Mouse (Mus musculus): ENCODE data around the gene Gm45713. TPM values are rescaled to one million over a fixed set of nuclear protein-coding genes. Genes with fewer than 3 reads are reported as not detected.
"Not testable (repeated sequence)": the region's sequence is repeated elsewhere in the genome, so short reads cannot be mapped to it uniquely, and the experiment has no call there.

The Gm45713 gene
- polyA plus RNA-seq, 1 experiment from 2014 or later, result not detected

GRCm38 (mm10) chr7:45175929-45176328 is 39.9 kb upstream of the Gm45713 start:
- 0 out of 2 replicates have a peak, but pooled peaks have one; percentile 10 for ATAC-seq
- peak overlapping the region; percentile 39 for H3K4me2 ChIP-seq (ENCODE audit: low read length)
- H3K9ac ChIP-seq (replicated peaks; ENCODE audit: low read depth, low read length), result no peak overlapping the region
- 0 out of 2 replicates have a peak, but pooled peaks cover 2% of the 10 kb centered on the region for H3K36me3 ChIP-seq (ENCODE audit: control insufficient read depth, insufficient read depth)
- under 1% methylated on average over 23 of the region's 23 CpGs for WGBS
- no peak overlapping the region for H3K4me3 ChIP-seq (replicated peaks; ENCODE audit: low read length)
- peaks cover 9% of the 10 kb centered on the region for H3K4me1 ChIP-seq (replicated peaks; ENCODE audit: control insufficient read depth, insufficient read depth, low read length)
- H3K9me3 ChIP-seq (ENCODE audit: control insufficient read depth, low read length), result no peaks in the 10 kb centered on the region
- peaks cover 71% of the 10 kb centered on the region for H3K27me3 ChIP-seq (replicated peaks; ENCODE audit: control insufficient read depth, insufficient read depth, low read length)
- H3K27ac ChIP-seq (ENCODE audit: low read length), result no peak overlapping the region

DNA sequence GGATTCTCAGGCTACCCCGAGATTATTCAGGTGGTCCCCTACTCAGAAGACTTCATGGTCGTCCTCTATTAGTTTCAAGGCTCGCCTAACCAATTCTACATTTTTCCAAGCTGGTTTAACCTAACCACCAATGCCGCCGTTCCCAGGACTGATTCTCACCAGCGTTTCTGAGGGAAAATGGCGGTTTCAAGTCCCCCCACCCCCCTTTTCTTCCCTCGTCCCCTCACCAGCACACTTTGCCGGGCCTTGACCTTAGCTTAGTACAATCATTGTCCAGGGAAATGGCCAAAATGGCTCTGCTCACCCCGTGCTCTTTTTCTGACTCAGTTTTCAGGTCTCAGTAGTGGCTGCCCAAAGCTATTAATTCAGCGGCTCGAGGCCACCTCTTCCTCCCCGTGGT is 39.4 kb upstream of the Gm45713 start:
- Histone ChIP-seq H3K4me2 (ENCODE audit: low read length) (no peak overlapping the region), H3K9me3 (ENCODE audit: control insufficient read depth, low read length) (no peaks in the 10 kb centered on the region), H3K27me3 (replicated peaks; ENCODE audit: control insufficient read depth, insufficient read depth, low read length) (peaks cover 66% of the 10 kb centered on the region), H3K9ac (replicated peaks; ENCODE audit: low read depth, low read length) (no peak overlapping the region), H3K4me3 (replicated peaks; ENCODE audit: low read length) (no peak overlapping the region), H3K4me1 (replicated peaks; ENCODE audit: control insufficient read depth, insufficient read depth, low read length) (peaks cover 9% of the 10 kb centered on the region), H3K36me3 (ENCODE audit: control insufficient read depth, insufficient read depth) (0 out of 2 replicates have a peak, but pooled peaks cover 2% of the 10 kb centered on the region), H3K27ac (ENCODE audit: low read length) (no peak overlapping the region)
- 4% methylated on average over 13 of the region's 13 CpGs for WGBS
- no peak for ATAC-seq

DNA sequence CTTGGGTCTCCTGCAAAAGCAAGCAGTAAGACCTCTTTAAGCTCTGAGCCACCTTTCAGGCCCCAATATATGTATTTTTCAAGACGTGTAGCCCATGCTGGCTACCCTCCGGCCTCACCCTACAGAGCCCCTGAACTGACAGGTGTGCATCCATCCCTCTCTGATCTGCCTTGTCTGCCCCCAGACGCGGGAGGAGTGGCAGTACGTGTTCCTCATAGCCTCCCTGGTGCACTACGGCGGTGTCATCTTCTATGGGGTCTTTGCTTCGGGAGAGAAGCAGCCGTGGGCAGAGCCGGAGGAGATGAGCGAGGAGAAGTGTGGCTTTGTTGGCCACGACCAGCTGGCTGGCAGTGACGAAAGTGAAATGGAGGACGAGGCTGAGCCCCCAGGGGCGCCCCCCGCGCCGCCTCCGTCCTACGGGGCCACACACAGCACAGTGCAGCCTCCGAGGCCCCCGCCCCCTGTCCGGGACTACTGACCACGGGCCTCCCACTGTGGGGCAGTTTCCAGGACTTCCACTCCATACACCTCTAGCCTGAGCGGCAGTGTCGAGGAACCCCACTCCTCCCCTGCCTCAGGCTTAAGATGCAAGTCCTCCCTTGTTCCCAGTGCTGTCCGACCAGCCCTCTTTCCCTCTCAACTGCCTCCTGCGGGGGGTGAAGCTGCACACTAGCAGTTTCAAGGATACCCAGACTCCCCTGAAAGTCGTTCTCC is 38.7 kb upstream of the Gm45713 start:
- no peak for ATAC-seq
- H3K9ac ChIP-seq (replicated peaks; ENCODE audit: low read depth, low read length), result no peak overlapping the region
- H3K9me3 ChIP-seq (ENCODE audit: control insufficient read depth, low read length), result no peaks in the 10 kb centered on the region
- H3K4me1 ChIP-seq (replicated peaks; ENCODE audit: control insufficient read depth, insufficient read depth, low read length), result peaks cover 9% of the 10 kb centered on the region
- no peak overlapping the region for H3K4me3 ChIP-seq (replicated peaks; ENCODE audit: low read length)
- peaks cover 62% of the 10 kb centered on the region for H3K27me3 ChIP-seq (replicated peaks; ENCODE audit: control insufficient read depth, insufficient read depth, low read length)
- 4% methylated on average over 27 of the region's 29 CpGs for WGBS
- 0 out of 2 replicates have a peak, but pooled peaks cover 2% of the 10 kb centered on the region for H3K36me3 ChIP-seq (ENCODE audit: control insufficient read depth, insufficient read depth)
- no peak overlapping the region for H3K27ac ChIP-seq (ENCODE audit: low read length)
- H3K4me2 ChIP-seq (ENCODE audit: low read length), result no peak overlapping the region

GRCm38 (mm10) chr7:45173772-45174171 is 37.7 kb upstream of the Gm45713 start:
- WGBS, result 65% methylated on average over 1 of the region's 1 CpGs
- H3K27ac ChIP-seq (ENCODE audit: low read length); ATAC-seq; H3K36me3 ChIP-seq (ENCODE audit: control insufficient read depth, insufficient read depth); H3K4me3 ChIP-seq (replicated peaks; ENCODE audit: low read length); H3K9me3 ChIP-seq (ENCODE audit: control insufficient read depth, low read length); H3K9ac ChIP-seq (replicated peaks; ENCODE audit: low read depth, low read length); H3K4me2 ChIP-seq (ENCODE audit: low read length): not testable (repeated sequence)
- H3K4me1 ChIP-seq (replicated peaks; ENCODE audit: control insufficient read depth, insufficient read depth, low read length), result peaks cover 12% of the 10 kb centered on the region
- peaks cover 61% of the 10 kb centered on the region for H3K27me3 ChIP-seq (replicated peaks; ENCODE audit: control insufficient read depth, insufficient read depth, low read length)

- Histone ChIP-seq H3K4me3 (replicated peaks; ENCODE audit: low read length) (no peak overlapping the region), H3K4me1 (replicated peaks; ENCODE audit: control insufficient read depth, insufficient read depth, low read length) (peaks cover 20% of the 10 kb centered on the region), H3K36me3 (ENCODE audit: control insufficient read depth, insufficient read depth) (0 out of 2 replicates have a peak, but pooled peaks cover 2% of the 10 kb centered on the region), H3K4me2 (ENCODE audit: low read length) (no peak overlapping the region), H3K9me3 (ENCODE audit: control insufficient read depth, low read length) (no peaks in the 10 kb centered on the region), H3K27me3 (replicated peaks; ENCODE audit: control insufficient read depth, insufficient read depth, low read length) (peaks cover 60% of the 10 kb centered on the region), H3K27ac (ENCODE audit: low read length) (no peak overlapping the region), H3K9ac (replicated peaks; ENCODE audit: low read depth, low read length) (no peak overlapping the region)
- 57% methylated on average over 7 of the region's 7 CpGs for WGBS
- no peak for ATAC-seq
Measured at GRCm38 (mm10) chr7:45172974-45173373, 36.9 kb upstream of the Gm45713 start.

GRCm38 (mm10) chr7:45169495-45169894 is 33.5 kb upstream of the Gm45713 start:
- Histone ChIP-seq H3K27me3 (replicated peaks; ENCODE audit: control insufficient read depth, insufficient read depth, low read length) (peaks cover 57% of the 10 kb centered on the region), H3K4me2 (ENCODE audit: low read length) (no peak overlapping the region), H3K4me3 (replicated peaks; ENCODE audit: low read length) (no peak overlapping the region), H3K36me3 (ENCODE audit: control insufficient read depth, insufficient read depth) (0 out of 2 replicates have a peak, but pooled peaks cover 2% of the 10 kb centered on the region), H3K9ac (replicated peaks; ENCODE audit: low read depth, low read length) (no peak overlapping the region), H3K9me3 (ENCODE audit: control insufficient read depth, low read length) (no peaks in the 10 kb centered on the region), H3K27ac (ENCODE audit: low read length) (no peak overlapping the region), H3K4me1 (replicated peaks; ENCODE audit: control insufficient read depth, insufficient read depth, low read length) (peaks cover 31% of the 10 kb centered on the region)
- WGBS, result 92% methylated on average over 3 of the region's 3 CpGs
- ATAC-seq, result no peak

DNA sequence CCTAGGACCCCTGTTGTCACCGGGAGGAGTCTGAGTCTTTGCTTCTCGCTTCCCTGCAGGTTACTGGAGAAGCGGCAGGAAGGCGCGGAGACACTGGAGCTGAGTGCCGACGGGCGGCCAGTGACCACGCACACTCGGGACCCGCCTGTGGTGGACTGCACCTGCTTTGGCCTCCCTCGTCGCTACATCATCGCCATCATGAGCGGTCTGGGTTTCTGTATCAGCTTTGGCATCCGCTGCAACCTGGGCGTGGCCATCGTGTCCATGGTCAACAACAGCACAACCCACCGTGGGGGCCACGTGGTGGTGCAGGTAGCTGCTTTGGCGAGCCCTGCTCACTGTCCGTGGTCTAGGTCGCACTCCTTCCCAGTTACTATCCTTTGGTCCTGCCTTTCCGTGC is 32.6 kb upstream of the Gm45713 start:
- no peak for ATAC-seq

DNA sequence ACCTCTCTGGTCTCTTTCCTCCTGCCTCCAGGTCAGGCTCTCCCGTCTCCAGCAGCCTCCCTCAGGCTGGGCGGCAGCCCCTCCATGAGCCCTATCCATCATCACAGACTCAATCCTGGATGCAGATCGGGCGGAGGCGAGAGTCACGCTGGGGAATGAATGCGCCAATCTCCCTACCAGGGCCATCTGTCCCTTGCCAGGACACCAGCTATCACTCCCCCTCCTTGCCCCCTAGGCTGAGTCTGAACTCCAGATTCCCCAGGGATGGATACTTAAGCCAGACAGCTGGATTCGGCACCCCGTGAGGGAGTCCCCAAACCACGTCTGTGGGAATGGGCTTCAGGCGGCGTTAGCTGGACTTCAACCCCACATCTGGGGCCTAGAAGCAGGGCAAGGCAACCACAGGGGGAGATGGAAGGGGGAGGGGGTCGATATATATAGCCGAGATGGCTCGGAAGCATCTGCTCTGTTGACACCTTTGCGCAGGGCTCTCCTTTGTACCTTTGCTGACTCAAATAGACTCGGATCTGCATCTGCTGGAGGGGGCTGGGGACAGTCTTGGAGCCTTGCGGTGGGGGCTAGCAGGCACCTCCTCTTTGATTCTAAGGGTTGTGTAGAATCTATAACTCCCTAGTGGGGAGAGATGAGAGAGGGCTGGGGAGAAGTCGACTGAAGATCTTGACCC is 31.9 kb upstream of the Gm45713 start:
- peak overlapping the region; percentile 30 for H3K9ac ChIP-seq (replicated peaks; ENCODE audit: low read depth, low read length)
- whole genome bisulfite sequencing, result 1% methylated on average over 19 of the region's 19 CpGs
- no peak; the same call in 1 of the 2 replicates for ATAC-seq

More for the DNA sequence above, 32.6 kb upstream of the Gm45713 start:
- peaks cover 56% of the 10 kb centered on the region for H3K27me3 ChIP-seq (replicated peaks; ENCODE audit: control insufficient read depth, insufficient read depth, low read length)
- no peak overlapping the region for H3K27ac ChIP-seq (ENCODE audit: low read length)
- no peaks in the 10 kb centered on the region for H3K9me3 ChIP-seq (ENCODE audit: control insufficient read depth, low read length)
- H3K4me3 ChIP-seq (replicated peaks; ENCODE audit: low read length), result no peak overlapping the region; the same call in 1 of the 2 replicates
- 0 out of 2 replicates have a peak, but pooled peaks cover 2% of the 10 kb centered on the region for H3K36me3 ChIP-seq (ENCODE audit: control insufficient read depth, insufficient read depth)
- no peak overlapping the region for H3K9ac ChIP-seq (replicated peaks; ENCODE audit: low read depth, low read length)
- H3K4me2 ChIP-seq (ENCODE audit: low read length), result peak overlapping the region; percentile 44
- 1% methylated on average over 24 of the region's 24 CpGs for WGBS
- H3K4me1 ChIP-seq (replicated peaks; ENCODE audit: control insufficient read depth, insufficient read depth, low read length), result peaks cover 38% of the 10 kb centered on the region

GRCm38 (mm10) chr7:45166950-45167401 is 30.9 kb upstream of the Gm45713 start:
- 16% methylated on average over 10 of the region's 10 CpGs for WGBS
- Histone ChIP-seq H3K9me3 (ENCODE audit: control insufficient read depth, low read length) (no peaks in the 10 kb centered on the region), H3K27ac (ENCODE audit: low read length) (peak overlapping the region; percentile 58), H3K4me2 (ENCODE audit: low read length) (peak overlapping the region; percentile 44), H3K9ac (replicated peaks; ENCODE audit: low read depth, low read length) (no peak overlapping the region), H3K27me3 (replicated peaks; ENCODE audit: control insufficient read depth, insufficient read depth, low read length) (peaks cover 49% of the 10 kb centered on the region), H3K4me1 (replicated peaks; ENCODE audit: control insufficient read depth, insufficient read depth, low read length) (peaks cover 44% of the 10 kb centered on the region), H3K36me3 (ENCODE audit: control insufficient read depth, insufficient read depth) (no peaks in the 10 kb centered on the region), H3K4me3 (replicated peaks; ENCODE audit: low read length) (no peak overlapping the region; the same call in 1 of the 2 replicates)
- no peak for ATAC-seq

More for the DNA sequence above, 31.9 kb upstream of the Gm45713 start:
- Histone ChIP-seq H3K4me2 (ENCODE audit: low read length) (peak overlapping the region; percentile 44), H3K27ac (ENCODE audit: low read length) (no peak overlapping the region), H3K4me1 (replicated peaks; ENCODE audit: control insufficient read depth, insufficient read depth, low read length) (peaks cover 38% of the 10 kb centered on the region), H3K4me3 (replicated peaks; ENCODE audit: low read length) (peak overlapping the region; percentile 22), H3K27me3 (replicated peaks; ENCODE audit: control insufficient read depth, insufficient read depth, low read length) (peaks cover 56% of the 10 kb centered on the region), H3K36me3 (ENCODE audit: control insufficient read depth, insufficient read depth) (0 out of 2 replicates have a peak, but pooled peaks cover 2% of the 10 kb centered on the region), H3K9me3 (ENCODE audit: control insufficient read depth, low read length) (no peaks in the 10 kb centered on the region)
